Mouse (Mus musculus): Measurements from ENCODE around the gene Gm16867.
"Not testable (repeated sequence)": the region's sequence is repeated elsewhere in the genome, so short reads cannot be mapped to it uniquely, and the experiment has no call there.

DNA sequence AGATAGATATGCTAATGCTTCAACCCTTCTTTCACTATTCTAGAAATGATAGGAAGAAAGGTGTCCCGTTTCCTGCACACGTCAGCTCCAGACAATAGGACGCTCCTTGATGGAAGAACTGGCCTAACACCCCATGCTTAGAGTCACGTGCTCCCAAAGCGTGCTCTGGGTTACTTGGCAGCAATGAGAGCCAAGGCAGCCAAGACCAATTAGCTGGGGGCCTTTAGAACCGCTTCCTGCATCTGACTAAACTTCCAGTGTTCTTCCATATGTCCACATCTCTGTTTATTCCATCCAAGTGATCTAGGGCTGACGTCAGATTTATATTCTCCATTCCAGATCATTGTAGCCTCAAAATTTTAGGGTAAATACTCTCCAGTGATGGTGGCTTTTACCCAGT is 85.6 kb downstream of the Gm16867 start:
- not testable (repeated sequence) for TF ChIP-seq CTCF (IDR thresholded peaks at IDR 0.05; ENCODE audit: low read depth, low read length); GATA1 (IDR thresholded peaks at IDR 0.05; ENCODE audit: borderline replicate concordance, low read length)

All from G1E (cell line).